8 mouse cellular contexts compared by ENCODE assay signal in the genomic region with DNA sequence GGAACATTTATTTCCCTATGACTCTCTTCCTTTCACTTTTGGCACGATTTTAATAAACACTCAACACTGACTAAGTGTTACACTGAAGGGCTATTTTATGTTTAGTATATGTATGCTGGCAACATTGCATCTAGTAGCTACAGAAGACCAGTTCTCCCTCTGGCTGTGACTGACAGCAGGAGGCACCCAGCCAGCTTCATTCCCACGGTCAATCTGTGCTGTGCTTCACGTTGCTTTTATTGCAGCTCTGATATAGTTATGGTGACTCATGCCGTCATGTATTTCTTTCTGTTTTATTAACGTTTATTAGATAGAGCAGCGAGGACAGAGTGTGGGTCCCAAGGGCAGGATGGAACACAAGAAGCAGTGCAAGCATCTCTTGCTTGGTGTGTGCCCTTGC. TPM values are rescaled to one million over a fixed set of nuclear protein-coding genes. Genes with fewer than 3 reads are reported as not detected.
DNase-seq lines count a peak whose midpoint lies in the region; ATAC-seq and TF ChIP-seq lines count a peak whose summit lies in the region.

No protein-coding gene starts in this region.

- H3K27ac ChIP-seq in lung, postnatal 0 days (ENCODE audit: low read length), result no peak overlapping the region
- H3K27ac ChIP-seq in stomach, embryonic 14.5 days (ENCODE audit: low read length), result no peak overlapping the region
- H3K27ac ChIP-seq in liver, postnatal 0 days (ENCODE audit: low read depth), result no peak overlapping the region; the same call in 1 of the 2 replicates

- TF ChIP-seq EP300 in lung, postnatal 0 days (IDR thresholded peaks at IDR 0.05), result no peak
- no peak for TF ChIP-seq EP300 in liver, postnatal 0 days (IDR thresholded peaks at IDR 0.05; ENCODE audit: low read depth)

- no peak overlapping the region for H3K9ac ChIP-seq in lung, postnatal 0 days (replicated peaks; ENCODE audit: low read depth)
- H3K9ac ChIP-seq in stomach, embryonic 14.5 days (replicated peaks; ENCODE audit: low read depth, low read length), result no peak overlapping the region
- no peak overlapping the region for H3K9ac ChIP-seq in liver, postnatal 0 days (replicated peaks)

- peaks cover 5% of the 10 kb centered on the region; the same call in 1 of the 2 replicates for H3K4me1 ChIP-seq in lung, postnatal 0 days (ENCODE audit: insufficient read depth, low read depth, low read length)
- H3K4me1 ChIP-seq in lung, adult 2 months (ENCODE audit: control insufficient read depth, insufficient read depth, low read length), result peaks cover 19% of the 10 kb centered on the region
- H3K4me1 ChIP-seq in stomach, embryonic 14.5 days (ENCODE audit: control insufficient read depth, insufficient read depth, low read length), result peaks cover 9% of the 10 kb centered on the region; the same call in 1 of the 2 replicates
- 0 out of 2 replicates have a peak, but pooled peaks cover 3% of the 10 kb centered on the region for H3K4me1 ChIP-seq in liver, postnatal 0 days (ENCODE audit: insufficient read depth)

- no peaks in the 10 kb centered on the region for H3K27me3 ChIP-seq in lung, postnatal 0 days (replicated peaks; ENCODE audit: insufficient read depth, low read length)
- no peaks in the 10 kb centered on the region for H3K27me3 ChIP-seq in stomach, embryonic 14.5 days (ENCODE audit: control insufficient read depth, insufficient read depth, low read length)
- H3K27me3 ChIP-seq in liver, postnatal 0 days (ENCODE audit: insufficient read depth, low read length), result no peaks in the 10 kb centered on the region

- 31% methylated on average over 6 of the region's 6 CpGs for WGBS in lung, postnatal 0 days
- WGBS in lung, adult 2 months, result 16% methylated on average over 6 of the region's 6 CpGs
- WGBS in stomach, embryonic 14.5 days, result 48% methylated on average over 6 of the region's 6 CpGs
- WGBS in liver, postnatal 0 days (ENCODE audit: insufficient replicate concordance), result 61% methylated on average over 6 of the region's 6 CpGs

- H3K9me3 ChIP-seq in lung, postnatal 0 days (ENCODE audit: low read length), result no peaks in the 10 kb centered on the region
- H3K9me3 ChIP-seq in stomach, embryonic 14.5 days (ENCODE audit: control insufficient read depth, low read depth, low read length), result no peaks in the 10 kb centered on the region
- no peaks in the 10 kb centered on the region for H3K9me3 ChIP-seq in liver, postnatal 0 days (ENCODE audit: low read length)

- 0 out of 2 replicates have a peak, but pooled peaks have one; percentile 26 for TF ChIP-seq CTCF in lung, postnatal 0 days (IDR thresholded peaks at IDR 0.05)
- no peak for TF ChIP-seq CTCF in lung, adult 2 months (IDR thresholded peaks at IDR 0.05; ENCODE audit: insufficient read depth, low read length)
- TF ChIP-seq CTCF in liver, postnatal 0 days (IDR thresholded peaks at IDR 0.05; ENCODE audit: low read depth), result no peak

- H3K4me3 ChIP-seq in lung, postnatal 0 days (ENCODE audit: low read depth, low read length), result no peak overlapping the region
- H3K4me3 ChIP-seq in lung, adult 2 months (replicated peaks; ENCODE audit: extremely low read depth, low read depth, low read length), result no peak overlapping the region
- H3K4me3 ChIP-seq in stomach, embryonic 14.5 days (ENCODE audit: low read depth, low read length), result no peak overlapping the region
- no peak overlapping the region for H3K4me3 ChIP-seq in liver, postnatal 0 days (ENCODE audit: low read depth, low read length)

- no peaks in the 10 kb centered on the region for H3K36me3 ChIP-seq in lung, postnatal 0 days (ENCODE audit: insufficient read depth, low read length)
- H3K36me3 ChIP-seq in stomach, embryonic 14.5 days (ENCODE audit: control insufficient read depth, insufficient read depth, low read length), result no peaks in the 10 kb centered on the region
- no peaks in the 10 kb centered on the region for H3K36me3 ChIP-seq in liver, postnatal 0 days (replicated peaks; ENCODE audit: insufficient read depth, low read length)

- ATAC-seq in lung, postnatal 0 days, result 0 out of 2 replicates have a peak, but pooled peaks have one; percentile 32
- ATAC-seq in stomach, embryonic 14.5 days (ENCODE audit: insufficient number of reproducible peaks, insufficient read depth, low FRiP score, low read depth), result no peak
- ATAC-seq in liver, postnatal 0 days, result no peak

- no peak for TF ChIP-seq POLR2A in lung, adult 2 months (IDR thresholded peaks at IDR 0.05; ENCODE audit: borderline replicate concordance, extremely low read depth, low read depth, low read length)

- peak; percentile 49 to 79 for DNase-seq in adrenal gland, adult (ENCODE audit: inconsistent age in 2 of 2, low spot score in 1 of 2)
- DNase-seq in adrenal gland, postnatal 4 days (ENCODE audit: low spot score in 2 of 2), result no peak
- peak; percentile 59 for DNase-seq in lung, postnatal 0 days (ENCODE audit: low spot score)
- no peak for DNase-seq in lung, adult 2 months
- DNase-seq in layer of hippocampus, postnatal 14 days (ENCODE audit: low spot score in 2 of 2), result peak; percentile 43 to 79
- no peak for DNase-seq in kidney, adult 11 months
- no peak for DNase-seq in liver, postnatal 0 days

- H3K4me2 ChIP-seq in lung, postnatal 0 days (replicated peaks; ENCODE audit: low read depth, low read length), result 0 out of 2 replicates have a peak overlapping the region, but pooled peaks have one; percentile 18
- 0 out of 2 replicates have a peak overlapping the region, but pooled peaks have one; percentile 2 for H3K4me2 ChIP-seq in stomach, embryonic 14.5 days (replicated peaks; ENCODE audit: low read depth, low read length)
- H3K4me2 ChIP-seq in liver, postnatal 0 days (ENCODE audit: low read depth, low read length), result no peak overlapping the region

RNA-seq across cellular contexts. Expression of a gene that starts 20.2 kb away (rescaled TPM):
- total RNA-seq in adrenal gland, postnatal 4 days (2021), result 10 to 100 TPM; 25.0 to 26.2 TPM
- polyA plus RNA-seq in lung, postnatal 0 days (2015; fragmentation: Nextera tagmentation; extraction: Ambion mirVana), result 12.6 and 14.0 TPM in 2 replicates
- polyA plus RNA-seq in lung, adult 2 months (2012; rRNA removed), result 4.7 and 7.3 TPM in 2 replicates
- total RNA-seq in layer of hippocampus, postnatal 14 days (2021), result 10 to 100 TPM; 25.4 to 25.7 TPM
- 12.8 and 13.2 TPM in 2 replicates for polyA plus RNA-seq in stomach, embryonic 14.5 days (2014; fragmentation: Nextera tagmentation; extraction: Ambion mirVana)
- 6.5 and 8.4 TPM in 2 replicates for polyA plus RNA-seq in liver, postnatal 0 days (2015; fragmentation: Nextera tagmentation; extraction: Ambion mirVana)

Comparison
In these comparisons a context has a peak if more than half of its experiments do, and no peak if none do; other contexts are left out.
1. DNase-seq: peak in adrenal gland, adult (2 of 2), lung, postnatal 0 days (single experiment) and layer of hippocampus, postnatal 14 days (2 of 2); none in adrenal gland, postnatal 4 days (0 of 2), lung, adult 2 months (single experiment), kidney, adult 11 months (single experiment) and liver, postnatal 0 days (single experiment).